Mouse (Mus musculus) midbrain, embryonic 16.5 days (tissue): ENCODE measurements around the gene Grk4. TPM values are rescaled to one million over a fixed set of nuclear protein-coding genes. Genes with fewer than 3 reads are reported as not detected.

Source experiments
- ATAC-seq: fragments of 200-750 bp; cut with Nextera tagmentation; 2 replicates; pipeline ENCODE4 v1.8.0; 2017; ENCODE audit warnings: moderate TSS enrichment
- H3K27ac ChIP-seq: fragments of 300-500 bp; sonication (generic); 2 replicates; pipeline ENCODE4 v1.5.1; 2014; ENCODE audit warnings: mild to moderate bottlenecking, low read length, mixed read lengths
- H3K27me3 ChIP-seq: fragments of 300-500 bp; sonication (generic); 2 replicates; pipeline ENCODE4 v1.6.1; 2014; ENCODE audit warnings: low read depth, low read length, mixed read lengths; ENCODE audit not compliant: control insufficient read depth, insufficient read depth
- H3K36me3 ChIP-seq: fragments of 300-500 bp; sonication (generic); 2 replicates; pipeline ENCODE4 v1.6.1; 2014; ENCODE audit warnings: mild to moderate bottlenecking, low read length, moderate library complexity, mixed read lengths; ENCODE audit not compliant: control insufficient read depth, insufficient read depth
- H3K4me1 ChIP-seq: fragments of 300-500 bp; sonication (generic); 2 replicates; pipeline ENCODE4 v1.6.1; 2014; ENCODE audit warnings: mild to moderate bottlenecking, low read length, mixed read lengths; ENCODE audit not compliant: control insufficient read depth, insufficient read depth
- H3K4me2 ChIP-seq: fragments of 300-500 bp; sonication (generic); 2 replicates; pipeline ENCODE4 v1.6.1; 2014; ENCODE audit warnings: mild to moderate bottlenecking, low read length, mixed read lengths
- H3K4me3 ChIP-seq: fragments of 300-500 bp; sonication (generic); 2 replicates; pipeline ENCODE4 v1.5.1; 2014; ENCODE audit warnings: low read depth, mild to moderate bottlenecking, low read length, moderate library complexity, mixed read lengths
- H3K9ac ChIP-seq: fragments of 300-500 bp; sonication (generic); 2 replicates; pipeline ENCODE4 v1.6.1; 2014; ENCODE audit warnings: low read depth, low read length, mixed read lengths
- H3K9me3 ChIP-seq: fragments of 300-500 bp; sonication (generic); replicated peaks from 2 replicates; pipeline ENCODE4 v1.6.1; 2014; ENCODE audit warnings: mild to moderate bottlenecking, low read length, mixed read lengths; ENCODE audit not compliant: control insufficient read depth, poor library complexity, severe bottlenecking
- WGBS: fragments of 180-500 bp; shearing (Covaris S2); extraction: QIAGEN DNeasy Blood & Tissue Kit; methylation state at CpG from one replicate; pipeline ENCODE4 v1.1.7; 2014; 5-methylcytosine and 5-hydroxymethylcytosine counted together
- polyA plus RNA-seq: library from polyadenylated mRNA; unstranded; fragments of >200 nt; fragmentation: Nextera tagmentation; extraction: Ambion mirVana; gene quantifications from 2 replicates; pipeline ENCODE4 v1.2.1, GENCODE M21; 2015

Gene Grk4
- polyA plus RNA-seq, 1 experiment from 2014 or later: 2.8 TPM

DNA sequence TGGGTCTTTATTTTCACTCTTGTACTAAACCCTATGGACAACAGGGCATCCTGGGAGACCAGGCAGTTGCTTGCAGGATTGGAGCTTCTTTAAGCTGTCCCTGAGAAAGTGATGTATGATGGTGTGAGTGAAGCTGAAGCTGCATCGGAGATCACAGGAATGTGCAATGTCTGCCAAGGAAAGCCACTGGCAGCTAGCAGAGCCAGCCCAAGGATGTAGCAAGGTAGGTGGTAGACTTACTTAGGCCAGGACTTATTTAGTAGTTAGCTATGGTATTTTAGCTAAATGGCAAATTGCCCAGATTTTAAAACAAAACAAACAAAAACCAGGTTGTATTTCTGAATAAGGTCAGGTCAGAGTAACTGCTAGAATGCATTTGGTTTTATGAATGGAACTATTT lies 98.6 kb downstream of the Grk4 start:
- WGBS: 87% methylated on average over 1 of the region's 1 CpGs
- Histone ChIP-seq H3K27ac (no peak overlapping the region), H3K4me1 (peaks cover 13% of the 10 kb centered on the region), H3K9me3 (no peaks in the 10 kb centered on the region), H3K4me2 (no peak overlapping the region), H3K4me3 (no peak overlapping the region), H3K36me3 (no peaks in the 10 kb centered on the region), H3K9ac (no peak overlapping the region), H3K27me3 (no peaks in the 10 kb centered on the region)
- ATAC-seq: no peak

DNA sequence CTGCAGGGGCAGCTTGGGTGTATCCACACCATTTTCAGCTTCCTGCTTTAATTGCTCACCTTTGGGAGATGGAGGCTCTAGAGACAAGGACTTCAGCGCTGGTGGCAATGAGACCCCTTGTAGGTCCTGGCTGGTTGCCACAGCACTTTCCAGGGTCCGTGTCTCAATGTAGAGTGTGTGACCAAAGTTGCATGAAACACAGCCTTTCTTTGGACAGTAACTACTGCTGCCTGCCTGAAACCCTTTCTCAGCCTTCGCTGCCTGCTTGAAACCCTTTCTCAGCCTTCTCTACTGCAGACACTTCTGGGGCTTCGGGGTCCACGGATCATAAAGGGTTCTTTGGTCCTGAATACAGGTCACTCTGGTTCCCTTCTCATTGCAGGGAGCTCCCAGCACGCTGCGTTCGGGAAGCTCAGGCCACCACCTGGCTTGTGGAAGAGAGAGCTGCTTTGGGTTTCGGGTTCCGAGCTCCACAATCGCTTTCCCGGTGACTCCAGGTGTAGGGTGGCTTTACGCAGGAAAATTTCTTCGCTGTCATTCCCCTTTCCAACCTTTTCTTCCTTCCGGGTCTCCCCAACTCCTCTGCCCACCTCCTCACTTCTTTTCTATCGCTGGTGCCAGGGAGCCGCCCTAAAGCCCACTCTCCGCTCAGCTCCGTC lies 100.8 kb downstream of the Grk4 start:
- no peaks in the 10 kb centered on the region for H3K27me3 ChIP-seq
- ATAC-seq: no peak; the same call in 1 of the 2 replicates
- under 1% methylated on average over 19 of the region's 19 CpGs for WGBS

DNA sequence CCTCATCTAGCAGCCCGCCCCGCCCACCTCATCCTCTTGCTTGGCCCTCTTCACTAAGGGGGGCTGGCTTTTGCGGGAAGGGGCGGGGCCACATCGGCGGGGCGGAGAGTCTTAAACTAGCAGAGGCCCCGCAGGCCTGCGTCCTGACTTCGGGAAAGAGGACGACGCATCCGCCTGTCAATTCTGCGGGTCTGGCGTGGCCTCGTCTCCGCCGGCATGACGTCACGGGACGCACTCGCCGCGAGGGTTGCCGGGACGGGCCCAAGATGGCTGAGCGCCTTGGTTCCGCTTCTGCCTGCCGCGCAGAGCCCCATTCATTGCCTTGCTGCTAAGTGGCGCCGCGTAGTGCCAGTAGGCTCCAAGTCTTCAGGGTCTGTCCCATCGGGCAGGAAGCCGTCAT lies 101.3 kb downstream of the Grk4 start, which contains the start of gene Htt:
Gene Htt, plus strand, starts transcription at position 232 of the 400 bp plus-strand sequence.
- Histone ChIP-seq H3K36me3 (no peaks in the 10 kb centered on the region), H3K27me3 (no peaks in the 10 kb centered on the region), H3K4me2 (peak within 1 kb of the TSS; percentile 93), H3K27ac (peak within 1 kb of the TSS; percentile 93), H3K4me1 (peaks cover 15% of the 10 kb centered on the region), H3K9ac (peak within 1 kb of the TSS; percentile 93), H3K4me3 (peak within 1 kb of the TSS; percentile 100), H3K9me3 (no peaks in the 10 kb centered on the region)
- WGBS: under 1% methylated on average over 35 of the region's 35 CpGs
- peak; percentile 99 for ATAC-seq

More for the DNA sequence above, 100.8 kb downstream of the Grk4 start:
- no peaks in the 10 kb centered on the region for H3K9me3 ChIP-seq
- peak overlapping the region; percentile 93 for H3K27ac ChIP-seq
- H3K4me3 ChIP-seq: peak overlapping the region; percentile 100
- peak overlapping the region; percentile 93 for H3K9ac ChIP-seq
- H3K36me3 ChIP-seq: no peaks in the 10 kb centered on the region
- H3K4me2 ChIP-seq: peak overlapping the region; percentile 93
- peaks cover 15% of the 10 kb centered on the region for H3K4me1 ChIP-seq

DNA sequence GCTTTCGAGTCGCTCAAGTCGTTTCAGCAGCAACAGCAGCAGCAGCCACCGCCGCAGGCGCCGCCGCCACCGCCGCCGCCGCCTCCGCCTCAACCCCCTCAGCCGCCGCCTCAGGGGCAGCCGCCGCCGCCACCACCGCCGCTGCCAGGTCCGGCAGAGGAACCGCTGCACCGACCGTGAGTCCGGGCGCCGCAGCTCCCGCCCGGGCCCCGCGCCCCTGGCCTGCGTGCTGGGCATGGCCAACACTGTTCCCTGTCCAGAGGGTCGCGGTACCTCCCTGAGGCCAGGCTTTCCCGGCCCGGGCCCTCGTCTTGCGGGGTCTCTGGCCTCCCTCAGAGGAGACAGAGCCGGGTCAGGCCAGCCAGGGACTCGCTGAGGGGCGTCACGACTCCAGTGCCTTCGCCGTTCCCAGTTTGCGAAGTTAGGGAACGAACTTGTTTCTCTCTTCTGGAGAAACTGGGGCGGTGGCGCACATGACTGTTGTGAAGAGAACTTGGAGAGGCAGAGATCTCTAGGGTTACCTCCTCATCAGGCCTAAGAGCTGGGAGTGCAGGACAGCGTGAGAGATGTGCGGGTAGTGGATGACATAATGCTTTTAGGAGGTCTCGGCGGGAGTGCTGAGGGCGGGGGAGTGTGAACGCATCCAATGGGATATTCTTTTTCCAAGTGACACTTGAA lies 101.9 kb downstream of the Grk4 start:
- whole genome bisulfite sequencing: under 1% methylated on average over 34 of the region's 54 CpGs
- Histone ChIP-seq H3K36me3 (no peaks in the 10 kb centered on the region), H3K9ac (peak overlapping the region; percentile 93), H3K27me3 (no peaks in the 10 kb centered on the region), H3K9me3 (no peaks in the 10 kb centered on the region), H3K4me2 (peak overlapping the region; percentile 93), H3K4me1 (peaks cover 15% of the 10 kb centered on the region), H3K4me3 (peak overlapping the region; percentile 100), H3K27ac (peak overlapping the region; percentile 93)
- ATAC-seq: peak; percentile 78

DNA sequence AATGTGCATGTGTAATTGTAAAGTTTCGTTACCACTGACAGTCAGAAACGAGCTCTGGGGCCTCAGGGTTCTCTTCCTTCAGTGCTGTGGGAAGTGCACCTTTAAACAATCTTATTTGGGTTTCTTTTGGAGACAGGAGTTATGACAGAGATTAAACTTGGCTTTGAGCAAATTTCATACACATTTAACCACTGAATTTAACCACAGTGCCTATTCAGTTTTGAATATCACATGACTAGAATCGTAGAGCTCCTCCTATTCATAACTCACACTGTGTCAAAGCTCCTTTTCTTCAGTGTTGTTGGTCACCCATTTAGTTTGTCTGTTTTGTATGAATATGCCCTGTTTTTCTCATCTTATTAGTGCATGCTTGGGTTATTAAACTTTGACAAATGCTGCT lies 111.6 kb downstream of the Grk4 start:
- 93% methylated on average over 3 of the region's 3 CpGs for WGBS
- H3K4me2 ChIP-seq: no peak overlapping the region

DNA sequence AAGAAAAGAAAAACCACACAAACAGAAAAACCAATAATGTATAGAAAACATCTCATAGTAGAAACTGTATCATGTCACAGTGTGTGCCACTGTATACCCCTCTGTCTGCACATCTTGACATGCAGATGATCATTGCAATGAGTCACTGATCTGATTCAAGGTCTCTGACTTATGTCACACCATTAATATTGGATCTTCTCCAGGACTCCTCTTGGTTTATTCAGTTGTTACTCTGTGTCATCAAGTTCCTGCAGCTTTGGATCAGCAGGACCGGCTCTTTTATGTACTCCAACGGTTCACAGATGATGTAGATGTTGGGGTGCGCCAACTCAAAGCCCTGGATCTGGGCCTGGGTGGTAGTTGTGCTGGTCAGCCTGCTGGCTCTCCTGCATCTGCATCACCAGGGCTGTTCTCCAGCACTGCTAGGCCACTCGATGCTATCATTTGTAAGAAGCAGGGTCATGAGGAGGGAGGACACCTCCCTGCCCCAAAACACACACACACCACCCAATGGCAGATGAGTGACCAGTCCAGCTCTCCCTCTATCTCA lies 112.6 kb downstream of the Grk4 start:
- H3K4me3 ChIP-seq: no peak overlapping the region
- no peaks in the 10 kb centered on the region for H3K9me3 ChIP-seq
- H3K27ac ChIP-seq: no peak overlapping the region
- no peak overlapping the region for H3K4me2 ChIP-seq
- no peaks in the 10 kb centered on the region for H3K4me1 ChIP-seq
- no peak for ATAC-seq
- 95% methylated on average over 4 of the region's 4 CpGs for WGBS
- H3K9ac ChIP-seq: no peak overlapping the region
- no peaks in the 10 kb centered on the region for H3K27me3 ChIP-seq
- no peaks in the 10 kb centered on the region for H3K36me3 ChIP-seq

More for the DNA sequence above, 111.6 kb downstream of the Grk4 start:
- H3K9ac ChIP-seq: no peak overlapping the region
- H3K27me3 ChIP-seq: no peaks in the 10 kb centered on the region
- no peaks in the 10 kb centered on the region for H3K36me3 ChIP-seq
- no peak overlapping the region for H3K27ac ChIP-seq
- no peak for ATAC-seq
- no peaks in the 10 kb centered on the region for H3K9me3 ChIP-seq
- H3K4me3 ChIP-seq: no peak overlapping the region
- H3K4me1 ChIP-seq: no peaks in the 10 kb centered on the region

DNA sequence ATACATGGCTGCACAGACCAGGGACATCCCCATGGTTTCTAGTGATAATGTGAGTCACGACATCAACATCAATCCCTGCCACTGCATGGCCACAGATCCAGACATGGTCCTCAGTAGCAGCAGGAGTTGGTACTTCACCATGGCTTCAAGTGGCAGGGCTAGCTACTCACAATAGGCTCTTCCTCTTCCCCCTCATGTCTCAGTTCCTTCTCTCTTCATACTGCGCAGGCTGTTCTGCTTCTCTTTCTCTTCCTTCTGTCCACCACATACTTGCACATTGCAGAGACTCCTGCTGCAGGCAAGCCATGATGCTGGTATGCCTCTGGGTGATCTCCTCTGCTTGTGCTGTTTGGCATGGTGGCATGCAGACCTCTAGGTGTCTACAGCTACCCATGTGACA lies 113.2 kb downstream of the Grk4 start:
- 94% methylated on average over 2 of the region's 2 CpGs for WGBS
- no peak overlapping the region for H3K9ac ChIP-seq
- ATAC-seq: no peak
- no peak overlapping the region for H3K4me3 ChIP-seq
- H3K4me1 ChIP-seq: no peaks in the 10 kb centered on the region
- no peak overlapping the region for H3K4me2 ChIP-seq
- no peaks in the 10 kb centered on the region for H3K27me3 ChIP-seq
- H3K27ac ChIP-seq: no peak overlapping the region
- no peaks in the 10 kb centered on the region for H3K9me3 ChIP-seq
- H3K36me3 ChIP-seq: no peaks in the 10 kb centered on the region

DNA sequence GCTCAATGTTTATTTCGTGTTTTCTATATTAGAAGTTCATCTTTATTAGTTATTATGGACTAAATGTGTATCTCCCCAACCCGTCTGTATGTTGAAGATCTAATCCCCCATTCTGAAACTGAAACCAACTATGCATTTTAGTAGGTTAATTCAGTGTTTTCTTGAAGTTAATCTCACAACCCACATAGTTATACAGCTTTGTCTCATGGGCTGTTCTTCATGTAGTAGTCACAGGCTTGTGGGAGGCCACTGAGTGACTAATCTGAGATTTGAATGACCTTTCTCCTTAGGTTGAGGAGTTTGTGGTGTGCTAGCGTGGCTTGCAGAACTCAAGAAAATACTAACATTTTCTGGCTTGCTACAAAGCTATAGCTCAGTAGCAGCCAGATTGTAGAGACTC lies 124.8 kb downstream of the Grk4 start:
- H3K9ac ChIP-seq: no peak overlapping the region
- ATAC-seq: no peak
- peaks cover 9% of the 10 kb centered on the region for H3K36me3 ChIP-seq
- H3K27ac ChIP-seq: no peak overlapping the region
- no peaks in the 10 kb centered on the region for H3K27me3 ChIP-seq
- H3K4me3 ChIP-seq: no peak overlapping the region
- no peak overlapping the region for H3K4me2 ChIP-seq
- no peaks in the 10 kb centered on the region for H3K4me1 ChIP-seq
- 97% methylated on average over 3 of the region's 3 CpGs for WGBS
- no peaks in the 10 kb centered on the region for H3K9me3 ChIP-seq

DNA sequence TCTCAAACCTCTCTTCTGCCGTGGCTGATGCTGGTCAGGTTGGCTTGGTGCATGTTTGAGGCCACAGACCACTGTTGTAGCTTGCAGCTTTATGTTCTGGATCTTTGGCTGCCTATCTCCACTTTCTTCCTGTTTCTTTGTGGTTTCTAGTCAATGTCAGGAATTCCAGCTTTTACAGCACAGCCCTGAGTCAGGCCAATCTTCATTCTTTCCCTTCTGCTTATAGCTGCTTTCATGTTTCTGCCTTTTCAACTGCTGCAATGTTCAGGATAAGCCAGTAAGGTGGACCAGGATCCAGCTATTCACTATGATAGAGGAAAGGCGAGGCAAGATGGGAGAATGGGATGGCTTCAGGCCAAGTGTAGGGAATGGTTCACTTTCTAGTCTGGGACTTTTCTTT lies 131.0 kb downstream of the Grk4 start:
- Histone ChIP-seq H3K9ac (no peak overlapping the region), H3K4me3 (no peak overlapping the region), H3K4me2 (no peak overlapping the region), H3K4me1 (no peaks in the 10 kb centered on the region), H3K9me3 (no peaks in the 10 kb centered on the region), H3K27me3 (no peaks in the 10 kb centered on the region), H3K27ac (no peak overlapping the region), H3K36me3 (peaks cover 10% of the 10 kb centered on the region; the same call in 1 of the 2 replicates)
- WGBS: 96% methylated on average over 2 of the region's 2 CpGs
- ATAC-seq: no peak
